Mouse (Mus musculus): ENCODE measurements at regions not wholly inside any gene's neighbourhood (a gene's known extent, or its start where the extent isn't known, plus 50 kb on each side); places are given as distances from the start of the nearest gene placed in this dataset.

DNA sequence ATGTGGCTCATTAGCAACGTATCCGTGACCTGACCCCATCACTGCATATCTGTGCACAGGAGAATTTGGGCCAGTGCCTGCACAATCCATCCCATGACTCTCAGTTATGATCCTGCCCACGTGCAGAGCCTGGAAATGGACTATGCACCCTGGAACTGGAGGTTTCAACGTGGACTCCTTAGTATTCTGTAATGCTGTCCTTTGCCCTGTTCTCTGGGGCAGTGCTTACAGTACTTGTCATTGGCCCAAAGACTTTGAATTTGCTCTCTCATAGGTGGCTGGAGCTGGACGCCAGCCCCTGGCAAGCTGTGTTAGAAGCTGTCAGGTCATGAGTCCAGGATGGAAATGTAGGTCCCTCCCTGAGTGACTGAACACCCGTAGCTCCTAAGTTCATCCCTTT, 269.9 kb upstream of the Mki67 start:
- TF ChIP-seq CTCF (IDR thresholded peaks at IDR 0.05; ENCODE audit: insufficient read depth, low read length) (no peak), POLR2A (IDR thresholded peaks at IDR 0.05; ENCODE audit: borderline replicate concordance, extremely low read depth, low read depth, low read length) (no peak)

Measured in lung, adult 2 months (tissue).